Mouse (Mus musculus): ENCODE data around the gene BC029722. TPM values are rescaled to one million over a fixed set of nuclear protein-coding genes. Genes with fewer than 3 reads are reported as not detected.

The BC029722 gene
- 10 to 100 TPM; 16.6 to 19.8 TPM for total RNA-seq (2023)

GRCm38 (mm10) chr2:155819392-155819448 lies at the start of gene BC029722:
Gene BC029722 (minus strand): TSS chr2:155819426.

GRCm38 (mm10) chr2:155834732-155835131 lies 15.5 kb upstream of the BC029722 start, which contains the start of gene Fam83c:
Gene Fam83c (minus strand): TSS chr2:155834854.

GRCm38 (mm10) chr2:155826630-155827424 lies 7.6 kb upstream of the BC029722 start, which contains the start of gene Eif6:
Gene Eif6 (minus strand): TSS chr2:155826925.

GRCm38 (mm10) chr2:155774927-155775684 lies 44.1 kb downstream of the BC029722 start, which contains the start of gene Mmp24:
Gene Mmp24 (plus strand): TSS chr2:155775342.

Other genes with a start within 250 kb of the BC029722 start
- gene Gss, start 226.6 kb downstream of the BC029722 start, total RNA-seq (2023), result 10 to 100 TPM; 33.7 to 39.6 TPM
- under 1 TPM in 1 of 2 experiments, not detected in 1; 0.12 TPM for gene Myh7b, start 208.2 kb downstream of the BC029722 start, total RNA-seq (2023)
- 100 to 1,000 TPM; 187 to 191 TPM for gene Trpc4ap, start 127.0 kb downstream of the BC029722 start, total RNA-seq (2023)
- gene Edem2, start 90.0 kb downstream of the BC029722 start, total RNA-seq (2023), result 10 to 100 TPM; 46.1 to 49.8 TPM
- not detected for gene Gm17581, start 83.6 kb downstream of the BC029722 start, total RNA-seq (2023)
- 1 to 10 TPM; 2.0 to 2.3 TPM for gene Procr, start 68.3 kb downstream of the BC029722 start, total RNA-seq (2023)
- gene Mmp24, start 44.1 kb downstream of the BC029722 start, total RNA-seq (2023), result not detected
- 100 to 1,000 TPM; 105 to 131 TPM for gene Eif6, start 7.5 kb upstream of the BC029722 start, total RNA-seq (2023)
- not detected for gene Fam83c, start 15.4 kb upstream of the BC029722 start, total RNA-seq (2023)
- gene Uqcc1, start 110.9 kb upstream of the BC029722 start, total RNA-seq (2023), result 10 to 100 TPM; 19.4 to 29.6 TPM
- gene Gm15557, start 121.3 kb upstream of the BC029722 start, total RNA-seq (2023), result not detected
- gene Gdf5, start 125.9 kb upstream of the BC029722 start, total RNA-seq (2023), result not detected
- 10 to 100 TPM; 52.9 to 56.1 TPM for gene Cep250, start 137.0 kb upstream of the BC029722 start, total RNA-seq (2023)
- 1 to 10 TPM in 1 of 2 experiments, under 1 TPM in 1; 0.49 to 3.8 TPM for gene 6430550D23Rik, start 188.6 kb upstream of the BC029722 start, total RNA-seq (2023)
- 100 to 1,000 TPM; 100 to 112 TPM for gene Ergic3, start 188.6 kb upstream of the BC029722 start, total RNA-seq (2023)
- not detected for gene Fer1l4, start 233.5 kb upstream of the BC029722 start, total RNA-seq (2023)
- 1 to 10 TPM in 1 of 2 experiments, under 1 TPM in 1; 0.55 to 1.2 TPM for gene Spag4, start 245.7 kb upstream of the BC029722 start, total RNA-seq (2023)

Measured in monocyte, adult 59 days (primary cell).